Mouse (Mus musculus): ENCODE measurements at regions not wholly inside any gene's neighbourhood (a gene's known extent, or its start where the extent isn't known, plus 50 kb on each side); places are given as distances from the start of the nearest gene placed in this dataset.
A peak's percentile ranks its signal among the peaks of the same experiment; 100 is the strongest.
"Not testable (repeated sequence)": the region's sequence is repeated elsewhere in the genome, so short reads cannot be mapped to it uniquely, and the experiment has no call there.

- DNase-seq (ENCODE audit: low spot score): not testable (repeated sequence)
Observed at GRCm38 (mm10) chr6:47679946-47680345, 84.8 kb upstream of the Ezh2 start.

- DNase-seq (ENCODE audit: low spot score): not testable (repeated sequence)
Observed at GRCm38 (mm10) chr6:47672741-47673140, 77.6 kb upstream of the Ezh2 start.

DNA sequence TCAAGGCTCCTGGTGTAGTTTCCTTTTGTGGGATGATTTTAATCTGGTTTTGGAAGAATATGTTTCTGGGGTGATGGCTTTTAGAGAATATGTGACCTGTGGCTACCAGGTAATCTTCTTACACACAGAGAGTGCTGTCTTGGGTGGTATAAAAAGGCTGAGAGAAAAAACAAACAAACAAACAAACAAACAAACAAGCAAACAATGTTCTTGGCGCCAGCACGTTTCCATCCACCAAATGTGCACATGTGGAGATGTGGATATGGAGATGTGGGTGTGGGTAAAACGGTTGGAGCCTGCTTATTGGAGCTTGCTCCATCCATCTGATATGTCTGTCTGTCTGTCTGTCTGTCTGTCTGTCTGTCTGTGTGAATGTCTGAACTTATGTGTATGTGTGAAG is 57.7 kb upstream of the Ezh2 start:
- peak; percentile 32 for DNase-seq (ENCODE audit: low spot score)

GRCm38 (mm10) chr6:47651385-47651718 is 56.2 kb upstream of the Ezh2 start:
- DNase-seq (ENCODE audit: low spot score): not testable (repeated sequence)

GRCm38 (mm10) chr6:47650463-47651384 is 55.6 kb upstream of the Ezh2 start:
- peak; percentile 92 for DNase-seq (ENCODE audit: low spot score)

- DNase-seq (ENCODE audit: low spot score): no peak
Observed at GRCm38 (mm10) chr6:47649961-47650360, 54.8 kb upstream of the Ezh2 start.

DNA sequence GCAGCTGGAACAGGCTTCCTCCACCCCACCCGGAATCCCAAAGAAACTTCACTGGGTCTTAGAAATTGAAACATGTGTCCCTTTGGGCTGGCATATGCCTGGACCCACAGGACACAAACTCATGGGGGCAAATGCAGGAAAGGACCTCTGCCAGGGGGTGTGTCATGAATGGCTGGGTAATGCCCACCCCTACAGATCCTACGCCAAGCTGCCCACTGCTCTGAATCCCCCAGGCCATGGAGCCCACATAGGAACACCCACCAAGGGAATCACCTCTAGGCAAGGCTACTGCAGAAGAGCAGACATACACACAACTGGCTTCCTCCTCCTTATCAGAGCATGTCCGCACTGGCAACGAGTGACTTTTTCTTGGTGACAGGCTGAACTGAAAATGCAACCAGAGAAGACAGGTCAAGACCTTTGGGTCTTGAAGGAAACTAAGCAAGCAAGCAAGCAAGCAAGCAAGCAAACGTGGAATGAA is 54.4 kb upstream of the Ezh2 start:
- DNase-seq (ENCODE audit: low spot score): no peak

DNA sequence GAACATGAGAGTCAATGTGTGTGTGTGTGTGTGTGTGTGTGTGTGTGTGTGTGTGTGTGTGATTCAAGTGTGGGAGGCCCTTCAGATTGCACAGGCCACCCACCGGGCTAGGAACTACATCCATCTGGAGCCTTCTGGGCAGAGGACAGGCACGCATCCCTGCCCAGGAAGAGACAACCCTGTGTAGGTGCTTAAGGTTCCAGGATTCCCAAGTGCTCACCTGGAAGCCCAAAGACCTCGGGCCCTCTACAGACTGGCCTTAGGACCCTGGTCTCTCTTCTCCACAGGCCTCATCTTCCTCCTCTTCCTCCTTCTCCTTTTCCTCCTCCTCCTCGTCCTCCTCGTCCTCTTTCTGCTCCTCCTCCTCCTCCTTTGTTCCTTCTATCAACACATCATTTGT is 53.8 kb upstream of the Ezh2 start:
- no peak for DNase-seq (ENCODE audit: low spot score)

DNA sequence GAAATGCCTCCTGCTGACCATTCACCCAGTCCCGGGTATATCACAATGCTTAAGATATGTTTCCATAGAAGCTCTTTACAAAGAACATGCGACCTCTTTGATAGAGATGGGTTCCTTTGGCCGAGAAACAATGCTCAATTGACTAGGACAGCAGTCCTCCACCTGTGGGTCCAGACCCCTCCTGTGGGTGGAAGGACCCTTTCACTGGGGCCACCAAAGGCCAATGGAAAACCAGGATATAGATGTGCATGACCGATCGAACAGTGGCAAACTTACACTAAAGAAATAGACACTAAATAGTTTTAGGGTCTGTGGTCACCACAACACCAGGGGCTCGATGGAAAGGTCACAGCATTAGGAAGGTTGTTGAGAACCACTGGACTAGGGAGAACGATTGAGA is 53.2 kb upstream of the Ezh2 start:
- DNase-seq (ENCODE audit: low spot score): no peak

- no peak for DNase-seq (ENCODE audit: low spot score)
Observed at GRCm38 (mm10) chr6:47647876-47648275, 52.7 kb upstream of the Ezh2 start.

- no peak for DNase-seq (ENCODE audit: low spot score)
Observed at GRCm38 (mm10) chr6:47646731-47647567, 51.8 kb upstream of the Ezh2 start.

- no peak for DNase-seq (ENCODE audit: low spot score)
Observed at GRCm38 (mm10) chr6:47646022-47646421, 50.9 kb upstream of the Ezh2 start.
